Mouse (Mus musculus) naive thymus-derived CD4-positive, alpha-beta T cell, adult 2 months (primary cell): ENCODE measurements around the gene Slc25a30.
A peak's percentile ranks its signal among the peaks of the same experiment; 100 is the strongest.
"Not testable (repeated sequence)": the region's sequence is repeated elsewhere in the genome, so short reads cannot be mapped to it uniquely, and the experiment has no call there.

Experiments used
- DNase-seq: peaks from one replicate; pipeline ENCODE4 v3.0.0-alpha.2; 2011; ENCODE audit warnings: low read depth

Gene Slc25a30

GRCm38 (mm10) chr14:75793110-75793509 lies 6.3 kb upstream of the Slc25a30 start:
- DNase-seq = no peak

DNA sequence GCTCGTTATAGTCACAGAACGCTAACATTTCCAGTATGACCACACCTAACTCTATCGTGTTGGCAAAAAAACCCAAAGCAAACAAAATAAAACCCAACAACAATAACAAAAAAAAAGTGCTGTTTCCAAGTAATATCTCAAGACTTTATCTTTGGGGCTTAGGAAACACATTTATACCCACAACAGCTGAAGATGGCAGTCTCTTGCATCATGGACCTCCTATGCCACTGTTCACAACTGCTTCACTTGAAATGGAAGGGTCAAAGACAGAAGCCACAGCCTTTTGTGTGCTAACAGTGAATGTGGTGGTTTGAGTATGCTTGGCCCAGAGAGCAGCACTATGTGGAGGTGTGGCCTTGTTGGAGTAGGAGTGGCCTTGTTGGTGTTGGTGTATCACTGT lies 4.5 kb upstream of the Slc25a30 start:
- DNase-seq = no peak

GRCm38 (mm10) chr14:75790411-75790996 lies 3.7 kb upstream of the Slc25a30 start:
- no peak for DNase-seq

DNA sequence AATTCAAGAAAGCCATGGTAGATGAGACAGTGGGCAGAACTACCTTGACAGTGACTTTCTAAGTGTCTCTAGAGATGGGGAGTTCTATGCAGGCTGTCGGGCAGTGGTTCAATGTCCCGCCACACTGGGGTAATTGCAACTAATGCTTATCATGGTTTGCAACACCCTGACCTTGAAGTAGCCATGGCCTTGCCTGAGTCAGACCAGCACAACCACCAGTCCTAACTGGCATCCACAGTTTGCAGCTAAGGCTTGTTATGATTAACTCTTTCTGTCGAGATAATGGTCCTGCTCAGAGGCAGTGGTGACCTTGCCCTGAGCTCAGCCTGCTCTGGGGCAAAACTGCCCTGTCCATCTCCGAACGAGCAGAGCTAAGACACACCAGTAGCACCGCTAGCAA lies 2.5 kb upstream of the Slc25a30 start:
- no peak for DNase-seq

- DNase-seq = peak; percentile 49
Measured at GRCm38 (mm10) chr14:75787794-75788175, 948 bp upstream of the Slc25a30 start.

DNA sequence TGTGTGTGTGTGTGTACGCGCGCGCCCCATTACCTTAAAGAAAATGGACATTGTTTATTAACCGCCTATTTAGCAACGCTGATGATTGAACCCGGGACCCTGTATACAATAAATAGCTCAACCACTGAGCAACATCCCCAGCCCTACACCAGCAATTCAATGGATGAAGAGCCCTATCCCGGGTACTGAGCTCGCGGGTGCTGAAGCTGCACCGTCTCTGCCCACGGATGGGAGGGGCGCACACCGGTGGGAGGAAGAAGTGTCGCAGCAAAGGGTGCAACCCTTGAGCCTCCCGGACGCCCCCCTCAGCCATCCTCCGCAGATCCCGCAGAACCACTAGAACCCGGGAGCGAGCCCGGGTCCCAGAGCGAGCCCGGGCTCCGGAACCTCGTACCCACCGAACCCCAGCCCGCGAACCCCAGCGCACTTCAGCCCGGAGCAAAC lies 391 bp downstream of the Slc25a30 start:
- peak; percentile 73 for DNase-seq

GRCm38 (mm10) chr14:75779913-75780312 lies 6.9 kb downstream of the Slc25a30 start:
- no peak for DNase-seq

DNA sequence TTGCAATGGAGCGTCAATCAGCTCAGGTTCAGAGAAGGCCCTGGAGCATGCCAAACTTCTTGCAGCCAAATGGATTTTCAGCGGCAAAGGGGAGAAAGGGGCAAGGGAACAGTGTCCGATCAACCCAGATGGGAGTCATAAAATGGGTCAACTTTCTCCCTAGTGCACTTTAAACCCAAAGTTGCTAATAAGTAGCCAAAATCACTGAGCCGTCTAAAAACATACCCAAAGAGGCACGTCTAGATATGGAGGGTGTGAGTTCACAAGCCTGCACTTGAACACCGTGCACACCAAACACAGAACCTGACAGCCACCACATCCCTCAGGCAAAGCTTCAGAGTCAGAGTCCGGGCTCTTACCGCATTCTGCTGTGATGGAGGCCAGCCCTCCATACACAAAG lies 10.2 kb downstream of the Slc25a30 start:
- no peak for DNase-seq

GRCm38 (mm10) chr14:75773431-75773830 lies 13.4 kb downstream of the Slc25a30 start:
- no peak for DNase-seq

DNA sequence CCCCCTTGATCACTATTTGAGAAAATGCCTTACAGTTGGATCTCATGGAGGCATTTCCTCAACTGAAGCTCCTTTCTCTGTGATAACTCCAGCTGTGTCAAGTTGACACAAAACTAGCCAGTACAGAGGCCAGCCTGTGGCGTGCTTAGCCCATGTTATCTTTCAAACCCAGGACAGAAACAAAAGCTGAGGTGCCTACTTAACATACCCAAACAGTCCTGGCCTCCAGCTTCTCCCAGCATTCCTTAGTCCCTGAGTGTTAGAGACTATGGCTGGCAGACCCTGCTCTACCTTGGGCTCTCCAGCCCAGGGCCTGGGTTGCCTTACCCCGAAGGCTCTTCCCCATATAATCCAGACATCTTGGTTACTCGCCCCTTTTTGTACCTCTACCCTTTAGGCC lies 14.4 kb downstream of the Slc25a30 start:
- not testable (repeated sequence) for DNase-seq

DNA sequence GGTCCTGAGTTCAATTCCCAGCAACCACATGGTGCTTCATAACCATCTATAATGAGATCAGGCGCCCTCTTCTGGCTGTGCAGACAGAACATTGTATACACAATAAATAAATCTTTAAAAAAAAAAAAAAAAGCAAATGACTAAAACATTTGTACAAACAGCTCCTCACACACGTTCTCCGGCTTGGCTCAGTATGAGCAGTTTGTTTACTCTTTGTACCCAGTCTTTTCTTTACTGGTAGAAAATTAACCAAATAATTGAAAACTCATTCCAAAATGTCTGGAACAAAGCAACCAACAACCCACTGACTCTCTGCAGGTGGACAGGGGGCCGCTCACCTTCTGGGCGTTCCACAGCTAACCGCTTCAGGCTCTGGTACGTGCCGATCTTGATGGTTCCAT lies 15.7 kb downstream of the Slc25a30 start:
- peak; percentile 41 for DNase-seq

DNA sequence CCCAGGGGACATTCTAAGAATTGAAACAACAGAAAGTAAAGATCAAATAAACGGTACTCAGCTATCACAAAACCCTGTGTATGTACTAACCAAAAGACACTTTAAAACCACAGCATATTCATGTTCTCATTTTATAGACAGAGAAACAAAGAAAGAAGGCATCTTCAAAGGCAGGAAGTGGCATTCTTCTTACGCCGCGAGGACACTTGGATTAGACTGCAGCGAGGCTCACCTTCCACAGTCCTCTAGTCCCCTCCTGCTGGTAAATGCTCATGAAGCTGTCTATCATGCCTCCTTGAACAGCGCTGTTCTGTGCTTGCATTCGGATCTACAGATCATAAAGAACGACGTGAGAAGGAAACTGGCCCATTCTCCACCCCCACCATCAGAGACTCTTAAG lies 17.5 kb downstream of the Slc25a30 start:
- peak; percentile 87 for DNase-seq

GRCm38 (mm10) chr14:75768275-75768608 lies 18.6 kb downstream of the Slc25a30 start:
- DNase-seq = no peak

- DNase-seq = peak; percentile 86
Measured at GRCm38 (mm10) chr14:75767492-75768274, 19.2 kb downstream of the Slc25a30 start.

- peak; percentile 80 for DNase-seq
Measured at GRCm38 (mm10) chr14:75761028-75761805, 25.6 kb downstream of the Slc25a30 start.

DNA sequence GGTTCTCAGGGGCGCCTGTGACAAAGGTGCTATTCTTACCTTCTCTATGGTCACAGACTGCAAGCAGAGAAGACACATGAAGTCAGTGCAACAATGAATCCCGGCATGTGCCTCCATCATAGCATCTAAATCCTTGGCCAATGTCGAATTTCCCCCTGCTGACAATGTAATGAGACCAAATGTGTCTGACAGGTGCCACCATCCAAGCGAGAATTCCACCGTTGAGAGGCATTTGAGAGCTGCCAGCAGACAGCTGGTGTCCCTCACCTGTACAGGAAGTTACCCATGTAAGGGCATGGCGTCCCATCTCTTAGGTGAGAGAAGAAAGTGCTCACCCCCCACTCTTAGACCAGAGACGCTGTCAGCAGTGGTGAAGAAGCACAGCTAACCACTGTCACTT lies 28.4 kb downstream of the Slc25a30 start:
- DNase-seq = no peak

DNA sequence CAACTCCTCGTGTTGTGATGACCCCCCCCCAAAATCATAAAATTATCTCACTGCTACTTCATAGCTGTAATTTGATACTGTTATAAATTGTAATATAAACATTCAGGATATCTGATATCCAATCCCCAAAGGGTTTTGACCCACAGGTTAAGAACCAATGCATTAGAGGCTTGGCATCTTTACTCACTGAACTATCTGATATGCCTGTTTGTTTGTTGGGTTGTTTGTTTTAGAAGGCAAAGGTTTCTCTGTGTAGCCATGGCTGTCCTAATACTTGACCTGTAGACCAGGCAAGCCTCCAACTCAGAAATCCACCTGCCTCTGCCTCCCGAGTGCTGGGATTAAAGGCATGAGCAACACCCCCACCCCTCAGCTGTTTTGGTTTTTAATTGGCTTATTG lies 29.0 kb downstream of the Slc25a30 start:
- no peak for DNase-seq

DNA sequence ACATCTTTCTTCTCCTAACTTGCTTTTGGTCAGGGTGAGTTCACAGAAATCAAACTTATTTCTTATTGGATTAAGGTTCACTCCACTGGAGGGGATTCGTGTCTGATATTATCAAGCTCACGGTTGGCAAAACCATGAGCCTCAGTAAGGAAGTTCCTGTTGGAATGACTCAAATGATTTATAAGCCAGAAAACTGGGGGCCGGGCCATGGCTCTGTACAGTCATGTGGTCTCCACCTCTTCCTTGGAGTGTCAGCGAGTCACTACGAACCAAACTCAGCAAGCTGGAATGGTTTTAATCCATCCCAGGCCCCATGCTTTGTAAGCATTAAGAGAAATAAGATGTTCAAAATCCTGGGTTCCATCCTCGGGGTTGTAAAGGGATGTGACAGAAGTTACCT lies 29.9 kb downstream of the Slc25a30 start:
- DNase-seq = no peak

DNA sequence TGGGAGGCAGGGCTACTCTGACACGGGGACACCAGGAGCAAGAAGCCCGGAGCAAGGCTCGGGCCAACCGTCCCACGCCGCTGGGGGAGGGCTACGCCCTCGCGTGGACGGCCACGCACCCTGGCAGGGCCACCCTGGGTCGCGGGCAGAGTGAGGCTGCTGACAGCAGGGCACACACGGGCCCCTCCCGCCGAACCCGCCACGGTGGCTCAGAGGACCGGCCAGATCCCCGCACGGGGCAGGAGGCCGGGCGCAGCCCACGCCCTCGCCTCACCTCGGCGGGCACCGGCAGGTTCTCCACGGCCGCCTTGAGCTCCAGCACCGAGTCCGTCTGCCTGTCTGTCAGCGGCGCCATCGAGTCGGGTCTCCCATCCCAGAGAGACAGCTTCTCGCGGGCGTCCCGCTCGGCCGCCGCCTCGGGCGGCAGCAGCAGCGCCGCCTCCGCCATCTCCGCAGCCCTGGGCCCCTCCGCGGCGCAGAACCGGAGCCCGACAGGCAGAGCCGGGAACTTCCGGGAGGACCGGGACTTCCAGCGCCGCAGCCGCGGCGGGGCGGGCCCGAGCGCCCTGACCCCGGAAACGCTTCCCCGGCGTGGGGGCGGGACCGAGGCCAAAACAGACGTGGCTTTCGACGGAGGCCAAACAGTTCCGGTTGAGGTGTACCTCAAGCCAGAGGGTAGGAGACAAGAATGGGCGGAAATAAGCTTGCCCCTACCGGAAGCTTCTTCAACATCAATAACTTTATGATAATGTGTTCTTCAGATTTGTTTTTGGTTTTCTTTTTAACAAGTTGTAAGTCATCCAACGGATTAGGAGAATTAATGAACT lies 32.6 kb downstream of the Slc25a30 start, which contains the start of gene Cog3:
TSS of gene Cog3 (minus strand) at position 527 of the 827 bp plus-strand sequence.
- peak; percentile 94 for DNase-seq

GRCm38 (mm10) chr14:75753206-75753605 lies 33.6 kb downstream of the Slc25a30 start:
- peak; percentile 59 for DNase-seq

DNA sequence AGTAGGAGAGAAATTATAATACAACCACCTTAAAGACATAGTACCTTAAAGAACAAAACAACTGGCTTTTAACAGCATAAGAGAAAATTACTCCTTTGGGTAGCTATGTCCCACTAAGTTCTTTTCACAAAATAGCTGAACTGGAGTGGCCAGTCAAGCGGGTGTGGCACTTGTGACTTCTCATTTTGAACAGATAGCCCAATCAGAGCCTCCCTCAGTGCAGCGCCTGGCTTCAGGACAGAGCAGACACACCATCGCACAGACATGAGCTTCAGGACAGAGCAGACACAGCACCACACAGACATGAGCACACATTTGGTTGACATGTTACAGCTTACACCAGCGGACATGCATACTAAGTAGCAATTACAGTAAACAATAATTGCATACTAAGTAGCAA lies 35.8 kb downstream of the Slc25a30 start:
- no peak for DNase-seq

DNA sequence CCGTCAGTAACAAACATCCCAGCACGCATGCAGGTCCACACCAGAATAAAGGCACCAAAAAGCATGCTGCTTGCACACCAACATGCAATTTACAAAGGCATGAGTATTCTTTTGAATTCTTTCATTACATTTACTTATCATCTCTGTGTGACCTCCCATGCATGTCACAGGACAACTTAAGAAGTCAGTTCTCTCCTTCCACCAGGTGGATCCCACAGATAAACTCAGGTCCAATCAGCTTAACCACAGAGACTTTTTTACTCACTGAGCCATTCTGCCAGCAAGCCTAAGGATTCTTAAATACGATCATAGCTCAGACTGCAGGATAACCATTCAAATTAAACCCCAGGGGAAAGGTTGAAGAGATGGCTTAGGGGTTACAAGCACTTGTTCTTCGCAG lies 37.7 kb downstream of the Slc25a30 start:
- DNase-seq = no peak
